Mouse (Mus musculus) G1E-ER4 (cell line): ENCODE results near the gene Uck1. TPM values are rescaled to one million over a fixed set of nuclear protein-coding genes. Genes with fewer than 3 reads are reported as not detected.

Source experiments
- GATA1 ChIP-seq: IDR thresholded peaks from one replicate; pipeline ENCODE4 v1.8.0; 2012; ENCODE audit warnings: low read length, inconsistent platforms
- polyA plus RNA-seq: library from polyadenylated mRNA; stranded (reverse); fragments of >175 nt; gene quantifications from 2 replicates; pipeline ENCODE4 v1.2.3, GENCODE M21; 2012

Uck1 gene
- polyA plus RNA-seq, 1 experiment: 82.9 TPM

- no peak for TF ChIP-seq GATA1
These were observed 27.4 kb upstream of the Uck1 start, which contains the start of gene Golga2 for GRCm38 (mm10) chr2:32287334-32287840. TSS of gene Golga2 (plus strand) at chr2:32287384.

- TF ChIP-seq GATA1: no peak
These were observed 24.0 kb upstream of the Uck1 start for GRCm38 (mm10) chr2:32283986-32284385.

GRCm38 (mm10) chr2:32282727-32283126 lies 22.8 kb upstream of the Uck1 start:
- TF ChIP-seq GATA1: no peak

- no peak for TF ChIP-seq GATA1
These were observed 22.3 kb upstream of the Uck1 start for GRCm38 (mm10) chr2:32282289-32282688.

GRCm38 (mm10) chr2:32275823-32276222 lies 15.9 kb upstream of the Uck1 start:
- no peak for TF ChIP-seq GATA1

- TF ChIP-seq GATA1: no peak
These were observed 676 bp upstream of the Uck1 start for GRCm38 (mm10) chr2:32260635-32261034.

- no peak for TF ChIP-seq GATA1
These were observed 949 bp downstream of the Uck1 start for GRCm38 (mm10) chr2:32258887-32259533.

GRCm38 (mm10) chr2:32256273-32256672 lies 3.7 kb downstream of the Uck1 start:
- no peak for TF ChIP-seq GATA1

GRCm38 (mm10) chr2:32254563-32254962 lies 5.4 kb downstream of the Uck1 start:
- no peak for TF ChIP-seq GATA1

- TF ChIP-seq GATA1: no peak
These were observed 6.6 kb downstream of the Uck1 start for GRCm38 (mm10) chr2:32253352-32253751.

GRCm38 (mm10) chr2:32252658-32253057 lies 7.3 kb downstream of the Uck1 start:
- no peak for TF ChIP-seq GATA1

GRCm38 (mm10) chr2:32251791-32252527 lies 8.0 kb downstream of the Uck1 start:
- no peak for TF ChIP-seq GATA1

- no peak for TF ChIP-seq GATA1
These were observed 11.3 kb downstream of the Uck1 start for GRCm38 (mm10) chr2:32248377-32249361.

- TF ChIP-seq GATA1: no peak
These were observed 13.2 kb downstream of the Uck1 start for GRCm38 (mm10) chr2:32246741-32247140.

- no peak for TF ChIP-seq GATA1
These were observed 17.0 kb downstream of the Uck1 start for GRCm38 (mm10) chr2:32242986-32243385.

- no peak for TF ChIP-seq GATA1
These were observed 19.4 kb downstream of the Uck1 start for GRCm38 (mm10) chr2:32240591-32240990.
